Mouse (Mus musculus): ENCODE data around the gene Mthfr.

The Mthfr gene

DNA sequence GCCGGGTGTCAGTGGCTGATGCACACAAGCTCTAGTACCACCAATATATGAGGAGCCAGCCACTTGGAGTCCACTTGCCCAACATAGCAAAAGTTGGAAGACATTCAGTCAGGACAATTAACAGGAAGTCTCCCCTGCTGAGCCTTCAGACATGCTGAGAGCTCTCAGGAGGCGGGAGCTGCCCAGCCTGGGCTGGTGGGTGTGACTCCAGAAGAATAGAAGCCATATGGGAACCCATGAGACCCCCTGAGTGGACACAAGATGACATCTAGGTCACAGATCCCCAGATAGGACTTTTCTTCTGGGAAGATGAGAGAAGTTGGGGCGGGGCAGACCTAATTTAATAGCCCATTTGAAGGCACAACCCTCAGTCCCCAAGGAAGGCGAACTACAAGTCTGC is 50.3 kb downstream of the Mthfr start:
- in situ Hi-C loops (cut with MseI, MboI) = no loop called here

DNA sequence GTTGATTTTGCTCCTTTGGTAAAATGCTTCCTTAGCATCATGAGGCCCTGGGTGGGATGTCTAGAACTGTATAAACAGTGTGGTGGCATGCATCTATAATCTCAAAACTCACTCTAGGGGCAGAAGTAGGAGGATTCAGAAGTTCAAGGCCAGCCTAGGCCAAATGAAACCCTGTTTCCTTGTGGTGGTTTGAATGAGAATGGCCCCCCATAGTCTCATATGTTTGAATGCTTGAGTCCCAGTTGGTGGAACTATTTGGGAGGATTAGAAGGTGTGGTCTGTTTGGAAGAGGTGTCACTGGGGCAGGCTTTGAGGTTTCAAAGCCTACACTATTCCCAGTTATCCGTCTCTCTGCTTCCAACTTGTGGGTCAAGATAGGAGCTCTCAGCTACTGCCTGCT is 52.3 kb downstream of the Mthfr start:
- in situ Hi-C loops (cut with MseI, MboI) = no loop called here

DNA sequence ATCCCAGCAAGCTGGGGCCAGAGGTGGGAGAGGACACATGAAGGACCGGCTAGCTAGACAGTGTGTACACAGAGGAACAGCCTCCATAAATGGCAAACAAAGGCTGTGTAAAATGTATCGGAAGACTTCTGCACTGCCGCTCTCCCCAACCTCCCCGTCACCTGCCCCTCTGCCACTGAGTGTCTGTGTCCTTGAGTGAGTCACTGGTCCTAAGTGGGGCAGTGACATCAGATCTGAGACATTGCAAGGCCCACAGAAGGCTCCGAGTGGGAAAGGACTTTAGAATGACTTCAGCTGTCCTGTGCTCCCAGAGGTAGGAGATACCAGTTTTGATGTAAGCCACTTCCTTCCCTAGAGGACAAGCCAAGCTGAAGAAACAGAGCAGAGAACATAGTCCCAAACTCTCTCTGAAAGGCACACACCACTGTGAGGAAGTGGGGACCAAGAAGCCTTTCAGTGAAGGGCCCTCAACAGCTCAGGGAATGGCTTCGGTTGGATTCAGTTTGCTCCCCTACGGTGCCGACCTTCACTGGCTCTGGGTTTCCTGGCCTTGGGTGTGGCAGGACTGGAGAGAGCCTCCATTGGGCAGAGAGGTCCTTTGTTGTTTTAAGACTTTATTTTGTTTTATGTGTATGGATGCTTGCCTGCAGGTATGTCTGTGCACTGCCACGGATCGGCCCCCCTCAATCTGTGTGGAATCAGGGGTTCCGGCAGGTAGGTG is 53.8 kb downstream of the Mthfr start:
- in situ Hi-C loops (cut with MseI, MboI) = no loop called here

DNA sequence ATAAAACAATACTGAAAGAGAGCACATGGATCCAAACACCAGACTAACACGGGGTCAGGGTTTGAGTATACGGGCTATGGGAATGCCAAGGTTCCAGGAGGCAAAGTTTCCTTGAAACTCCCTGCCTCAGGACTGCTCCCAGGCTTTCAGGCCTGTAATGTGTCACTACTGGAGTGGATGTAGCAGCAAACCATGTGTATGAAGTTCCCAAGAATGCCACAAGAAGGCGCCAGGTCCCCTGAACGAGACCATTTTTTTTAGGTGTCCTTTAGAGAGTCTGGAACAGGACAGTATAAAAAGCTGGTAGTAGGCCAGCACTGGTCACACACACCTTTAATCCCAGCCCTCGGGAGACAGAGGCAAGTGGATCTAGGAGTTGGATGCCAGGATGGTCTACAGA is 55.3 kb downstream of the Mthfr start:
- in situ Hi-C loops (cut with MseI, MboI) = no loop called here

DNA sequence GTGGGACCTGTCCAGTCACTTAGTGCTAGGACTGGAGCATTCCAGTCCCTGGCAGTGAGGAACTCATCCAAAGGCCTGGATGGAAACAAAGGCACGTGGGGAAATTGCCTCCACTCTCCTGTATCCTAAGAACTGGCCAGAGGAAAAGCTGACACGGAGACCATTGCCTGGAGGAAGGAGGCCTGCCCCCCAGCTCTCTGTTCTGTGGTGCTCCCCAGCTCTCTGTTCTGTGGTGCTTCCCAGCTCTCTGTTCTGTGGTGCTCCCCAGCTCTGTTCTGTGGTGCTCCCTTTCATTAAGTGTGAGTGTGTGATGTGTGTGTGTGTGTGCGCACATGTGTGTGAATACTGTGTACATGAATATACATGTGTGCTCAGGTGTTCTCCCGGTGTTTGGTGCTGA is 56.2 kb downstream of the Mthfr start:
- in situ Hi-C loops (cut with MseI, MboI) = no loop called here

DNA sequence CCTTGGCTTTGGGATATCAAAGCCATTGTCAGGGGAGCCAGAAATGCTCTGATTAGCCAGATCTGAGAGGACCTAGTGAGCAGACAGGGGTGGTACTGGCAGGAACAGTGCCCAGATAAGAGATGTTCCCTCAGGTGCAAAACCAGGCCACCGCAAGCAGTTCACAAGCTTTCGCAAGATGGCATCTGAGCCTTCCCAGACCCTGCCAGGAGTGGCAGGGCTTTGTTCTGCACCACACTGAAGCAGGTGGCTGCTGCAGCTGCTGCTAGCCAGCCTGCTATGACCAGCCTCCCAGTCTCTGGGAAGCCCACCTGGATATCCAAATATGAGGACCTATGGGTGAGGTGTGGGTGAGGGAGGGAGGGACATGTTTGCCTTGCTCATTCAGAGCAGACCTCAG is 59.1 kb downstream of the Mthfr start:
- in situ Hi-C loops (cut with MseI, MboI) = no loop called here

DNA sequence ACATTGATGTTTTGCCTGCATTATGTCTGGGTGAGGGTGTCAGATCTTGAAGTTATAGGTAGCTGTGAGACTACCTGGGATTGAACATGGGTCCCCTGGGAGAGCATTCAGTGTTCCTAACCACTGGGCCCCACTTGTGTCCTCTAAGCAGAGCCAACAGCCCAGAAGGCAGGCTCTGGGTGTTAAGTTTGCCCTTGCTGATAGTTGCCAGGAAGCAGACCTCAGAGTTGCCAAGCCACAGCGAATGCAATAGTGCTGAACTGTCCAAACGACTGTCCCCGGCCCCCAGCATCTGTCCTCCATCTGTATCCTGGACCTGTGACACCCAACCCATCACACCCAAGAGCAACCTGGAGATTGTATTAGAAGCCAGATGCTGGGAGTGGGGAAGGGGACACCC is 59.8 kb downstream of the Mthfr start:
- in situ Hi-C loops (cut with MseI, MboI) = no loop called here

DNA sequence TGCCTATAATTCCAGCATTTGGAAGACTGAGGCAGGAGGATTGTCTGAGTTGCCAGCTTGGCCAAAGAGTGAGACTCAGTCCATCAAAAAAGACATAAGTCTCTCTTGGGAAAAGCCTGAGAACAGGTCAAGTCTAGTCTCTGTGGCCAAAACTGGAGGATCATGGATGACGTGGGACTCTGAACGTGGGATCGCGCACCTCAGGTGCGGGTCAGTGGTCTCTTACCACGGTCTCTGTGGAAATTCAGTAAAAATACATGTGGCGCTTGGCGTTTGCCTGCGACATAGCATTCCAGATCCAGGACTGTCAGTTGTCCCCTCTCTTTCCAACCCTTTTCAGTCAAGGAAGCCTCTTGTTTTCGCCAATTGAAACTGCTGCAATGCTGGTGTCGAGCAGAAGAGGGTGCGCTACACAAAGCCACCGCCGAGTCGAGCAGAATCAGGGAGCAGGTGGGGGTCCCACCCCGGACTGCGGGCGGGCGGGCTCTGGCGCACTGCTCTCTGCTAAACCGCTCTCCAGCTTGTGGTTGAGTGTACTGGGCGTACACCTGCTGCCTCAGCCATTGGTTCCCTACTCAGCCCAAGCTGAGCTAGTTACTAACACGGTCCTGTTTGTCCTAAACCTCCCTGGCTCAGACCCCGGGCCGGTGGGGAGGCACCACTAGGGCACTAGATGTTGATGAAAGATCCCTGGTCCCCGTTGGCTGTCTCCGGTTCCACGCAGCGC is 63.1 kb downstream of the Mthfr start:
- in situ Hi-C loops (cut with MseI, MboI) = no loop called here

DNA sequence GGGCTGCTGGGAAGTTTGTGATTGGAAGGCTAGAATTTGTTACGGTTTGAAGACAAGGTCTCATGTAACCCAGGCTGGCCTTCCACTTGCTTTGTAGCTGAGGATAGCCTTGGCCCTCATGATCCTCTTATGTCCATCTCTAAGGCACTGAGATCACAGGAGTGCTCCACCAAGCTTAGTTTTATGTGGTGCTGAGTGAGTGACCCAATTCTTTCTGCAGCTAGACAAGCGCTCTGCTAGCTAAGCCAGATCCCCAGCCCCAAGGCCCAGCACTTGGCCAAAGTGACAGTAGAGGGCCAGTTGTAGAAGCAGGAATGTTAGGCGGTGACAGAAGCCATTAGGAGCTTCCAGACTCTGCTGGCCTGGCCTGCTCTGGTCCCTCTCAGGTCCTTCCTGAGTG is 65.3 kb downstream of the Mthfr start:
- in situ Hi-C loops (cut with MseI, MboI) = no loop called here

DNA sequence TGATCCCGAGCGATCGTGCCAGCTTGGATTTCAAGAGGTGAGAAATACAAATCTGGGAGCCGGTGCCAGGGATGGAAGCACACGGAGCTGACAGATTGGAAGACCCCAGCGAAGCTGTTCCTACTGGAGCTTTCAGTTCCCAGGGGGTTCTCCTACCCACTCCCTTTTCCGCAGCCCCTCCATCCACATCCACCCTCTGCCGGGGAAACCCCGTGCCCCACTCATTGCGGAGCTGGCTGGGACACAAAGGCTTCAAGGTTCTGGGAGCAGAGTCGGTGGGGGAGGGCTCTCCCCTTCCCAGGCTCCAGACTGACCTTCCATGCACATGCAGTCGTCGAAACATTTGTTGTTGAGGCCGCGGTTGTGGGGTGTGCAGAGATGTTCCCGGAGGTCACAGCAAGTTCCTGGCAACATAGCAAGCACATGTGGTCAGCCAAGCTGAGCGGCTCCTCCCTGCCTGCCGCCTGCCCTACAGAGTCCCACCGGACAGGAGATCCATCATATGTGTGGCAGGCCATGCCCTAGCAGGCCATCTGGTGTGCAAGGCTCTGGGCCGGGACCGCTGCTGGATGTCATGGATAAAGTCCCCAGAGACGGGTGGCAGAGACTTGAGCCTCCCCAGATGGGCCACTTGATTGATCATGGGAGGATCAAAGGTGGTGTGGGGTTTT is 68.9 kb downstream of the Mthfr start:
- in situ Hi-C loops (cut with MseI, MboI) = no loop called here

DNA sequence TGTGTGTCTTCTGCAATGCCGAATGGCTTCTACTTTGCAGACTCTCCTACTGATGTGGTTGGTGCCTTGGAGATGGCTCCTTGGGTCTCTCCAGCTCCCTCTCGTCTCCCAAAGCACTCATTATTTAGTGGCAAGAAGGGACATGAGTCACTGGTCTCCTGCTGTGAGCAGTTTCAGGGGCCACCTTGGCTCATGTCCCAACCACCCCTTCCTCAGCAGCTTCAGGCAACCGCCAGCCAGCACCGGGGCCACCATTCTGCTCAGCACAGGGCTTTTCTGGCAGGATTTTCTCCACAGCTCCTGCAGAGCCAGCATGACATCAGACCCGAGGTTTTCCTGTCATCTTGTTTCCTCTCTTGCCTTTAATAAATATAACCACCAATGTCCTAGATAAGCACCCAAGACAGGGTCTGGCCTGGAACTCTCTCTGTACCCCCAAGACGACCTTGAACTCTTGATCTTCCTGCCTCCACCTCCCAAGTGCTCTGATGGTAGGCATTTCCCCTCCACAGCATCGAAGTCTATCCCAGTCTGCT is 69.8 kb downstream of the Mthfr start:
- in situ Hi-C loops (cut with MseI, MboI) = no loop called here

Data from mouse trophoblast stem cell (cell line).